Mouse (Mus musculus): ENCODE measurements around the gene Ryr1.

GRCm38 (mm10) chr7:29026811-29027210 lies 98.2 kb downstream of the Ryr1 start:
- TF ChIP-seq POLR2A (IDR thresholded peaks at IDR 0.05; ENCODE audit: borderline replicate concordance, low read depth, low read length) (no peak), CTCF (IDR thresholded peaks at IDR 0.05; ENCODE audit: low read depth, low read length) (no peak)

All from bone marrow macrophage, adult 2 months (primary cell).